Mouse (Mus musculus): Measurements from ENCODE around the gene Dnah6. TPM values are rescaled to one million over a fixed set of nuclear protein-coding genes. Genes with fewer than 3 reads are reported as not detected.

Gene Dnah6
- polyA plus RNA-seq, 1 experiment from 2014 or later, result 0.08 TPM

- ATAC-seq (replicated peaks; ENCODE audit: low FRiP score), result peak; percentile 54; the same call in 1 of the 2 replicates
- no peak overlapping the region for H3K4me2 ChIP-seq
- no peaks in the 10 kb centered on the region for H3K27me3 ChIP-seq
- no peaks in the 10 kb centered on the region for H3K36me3 ChIP-seq
- H3K9me3 ChIP-seq (replicated peaks), result no peaks in the 10 kb centered on the region
- WGBS, result 14% methylated on average over 3 of the region's 3 CpGs
- peaks cover 16% of the 10 kb centered on the region for H3K4me1 ChIP-seq
- H3K4me3 ChIP-seq (replicated peaks), result no peak overlapping the region
- H3K27ac ChIP-seq, result peak overlapping the region; percentile 54
- H3K9ac ChIP-seq, result no peak overlapping the region
Observed at GRCm38 (mm10) chr6:73182410-73182809, 39.0 kb downstream of the Dnah6 start.

GRCm38 (mm10) chr6:73182006-73182405 lies 39.4 kb downstream of the Dnah6 start:
- H3K4me1 ChIP-seq, result peaks cover 16% of the 10 kb centered on the region
- H3K9ac ChIP-seq, result no peak overlapping the region
- H3K27ac ChIP-seq, result peak overlapping the region; percentile 54; the same call in 1 of the 2 replicates
- no peaks in the 10 kb centered on the region for H3K36me3 ChIP-seq
- H3K27me3 ChIP-seq, result no peaks in the 10 kb centered on the region
- no peak for ATAC-seq (replicated peaks; ENCODE audit: low FRiP score)
- 54% methylated on average over 4 of the region's 4 CpGs for WGBS
- H3K4me3 ChIP-seq (replicated peaks), result no peak overlapping the region
- no peaks in the 10 kb centered on the region for H3K9me3 ChIP-seq (replicated peaks)
- no peak overlapping the region for H3K4me2 ChIP-seq

- Histone ChIP-seq H3K36me3 (no peaks in the 10 kb centered on the region), H3K4me1 (no peaks in the 10 kb centered on the region), H3K9ac (no peak overlapping the region), H3K4me3 (replicated peaks) (no peak overlapping the region), H3K27ac (no peak overlapping the region), H3K4me2 (no peak overlapping the region), H3K9me3 (replicated peaks) (no peaks in the 10 kb centered on the region), H3K27me3 (no peaks in the 10 kb centered on the region)
- no peak for ATAC-seq (replicated peaks; ENCODE audit: low FRiP score)
- 65% methylated on average over 3 of the region's 3 CpGs for WGBS
Observed at GRCm38 (mm10) chr6:73175156-73175555, 46.3 kb downstream of the Dnah6 start.

- no peak for ATAC-seq (replicated peaks; ENCODE audit: low FRiP score)
- Histone ChIP-seq H3K4me1 (no peaks in the 10 kb centered on the region), H3K36me3 (no peaks in the 10 kb centered on the region), H3K4me3 (replicated peaks) (no peak overlapping the region), H3K4me2 (no peak overlapping the region), H3K27ac (no peak overlapping the region), H3K27me3 (no peaks in the 10 kb centered on the region), H3K9ac (no peak overlapping the region), H3K9me3 (replicated peaks) (no peaks in the 10 kb centered on the region)
- 74% methylated on average over 3 of the region's 3 CpGs for WGBS
Observed at GRCm38 (mm10) chr6:73167230-73167629, 54.2 kb downstream of the Dnah6 start.

GRCm38 (mm10) chr6:73162958-73163357 lies 58.5 kb downstream of the Dnah6 start:
- no peak overlapping the region for H3K9ac ChIP-seq
- WGBS, result 98% methylated on average over 1 of the region's 1 CpGs
- no peaks in the 10 kb centered on the region for H3K27me3 ChIP-seq
- no peak overlapping the region for H3K27ac ChIP-seq
- H3K36me3 ChIP-seq, result no peaks in the 10 kb centered on the region
- ATAC-seq (replicated peaks; ENCODE audit: low FRiP score), result no peak
- H3K4me2 ChIP-seq, result no peak overlapping the region
- no peaks in the 10 kb centered on the region for H3K4me1 ChIP-seq
- H3K9me3 ChIP-seq (replicated peaks), result no peaks in the 10 kb centered on the region
- no peak overlapping the region for H3K4me3 ChIP-seq (replicated peaks)

- H3K4me3 ChIP-seq (replicated peaks), result no peak overlapping the region
- no peak overlapping the region for H3K4me2 ChIP-seq
- no peaks in the 10 kb centered on the region for H3K9me3 ChIP-seq (replicated peaks)
- H3K27me3 ChIP-seq, result no peaks in the 10 kb centered on the region
- H3K27ac ChIP-seq, result no peak overlapping the region
- H3K36me3 ChIP-seq, result no peaks in the 10 kb centered on the region
- no peak overlapping the region for H3K9ac ChIP-seq
- 89% methylated on average over 4 of the region's 4 CpGs for WGBS
- ATAC-seq (replicated peaks; ENCODE audit: low FRiP score), result no peak
- no peaks in the 10 kb centered on the region for H3K4me1 ChIP-seq
Observed at GRCm38 (mm10) chr6:73161338-73161737, 60.1 kb downstream of the Dnah6 start.

GRCm38 (mm10) chr6:73155455-73155854 lies 66.0 kb downstream of the Dnah6 start:
- H3K36me3 ChIP-seq, result no peaks in the 10 kb centered on the region
- no peaks in the 10 kb centered on the region for H3K9me3 ChIP-seq (replicated peaks)
- no peak overlapping the region for H3K4me2 ChIP-seq
- ATAC-seq (replicated peaks; ENCODE audit: low FRiP score), result no peak
- no peak overlapping the region for H3K9ac ChIP-seq
- H3K4me1 ChIP-seq, result no peaks in the 10 kb centered on the region
- WGBS, result 80% methylated on average over 2 of the region's 2 CpGs
- H3K27ac ChIP-seq, result no peak overlapping the region
- no peak overlapping the region for H3K4me3 ChIP-seq (replicated peaks)
- H3K27me3 ChIP-seq, result no peaks in the 10 kb centered on the region

- no peak overlapping the region for H3K9ac ChIP-seq
- H3K36me3 ChIP-seq, result no peaks in the 10 kb centered on the region
- WGBS, result 0% methylated on average over 1 of the region's 1 CpGs
- H3K27ac ChIP-seq, result no peak overlapping the region
- H3K9me3 ChIP-seq (replicated peaks), result no peaks in the 10 kb centered on the region
- H3K4me3 ChIP-seq (replicated peaks), result no peak overlapping the region
- H3K27me3 ChIP-seq, result no peaks in the 10 kb centered on the region
- no peaks in the 10 kb centered on the region for H3K4me1 ChIP-seq
- H3K4me2 ChIP-seq, result no peak overlapping the region
- peak; percentile 77 for ATAC-seq (replicated peaks; ENCODE audit: low FRiP score)
Observed at GRCm38 (mm10) chr6:73153675-73154074, 67.8 kb downstream of the Dnah6 start.

- no peaks in the 10 kb centered on the region for H3K36me3 ChIP-seq
- no peaks in the 10 kb centered on the region for H3K9me3 ChIP-seq (replicated peaks)
- 88% methylated on average over 7 of the region's 7 CpGs for WGBS
- H3K9ac ChIP-seq, result no peak overlapping the region
- H3K27ac ChIP-seq, result no peak overlapping the region
- no peak overlapping the region for H3K4me2 ChIP-seq
- H3K4me1 ChIP-seq, result no peaks in the 10 kb centered on the region
- no peak overlapping the region for H3K4me3 ChIP-seq (replicated peaks)
- no peaks in the 10 kb centered on the region for H3K27me3 ChIP-seq
- ATAC-seq (replicated peaks; ENCODE audit: low FRiP score), result no peak
Observed at GRCm38 (mm10) chr6:73143403-73143802, 78.0 kb downstream of the Dnah6 start.

- Histone ChIP-seq H3K9me3 (replicated peaks) (no peaks in the 10 kb centered on the region), H3K4me3 (replicated peaks) (no peak overlapping the region), H3K27me3 (no peaks in the 10 kb centered on the region), H3K36me3 (no peaks in the 10 kb centered on the region), H3K4me1 (no peaks in the 10 kb centered on the region), H3K4me2 (no peak overlapping the region), H3K9ac (no peak overlapping the region), H3K27ac (no peak overlapping the region)
- WGBS, result 92% methylated on average over 4 of the region's 4 CpGs
- no peak for ATAC-seq (replicated peaks; ENCODE audit: low FRiP score)
Observed at GRCm38 (mm10) chr6:73142776-73143175, 78.7 kb downstream of the Dnah6 start.

GRCm38 (mm10) chr6:73140836-73141235 lies 80.6 kb downstream of the Dnah6 start:
- Histone ChIP-seq H3K4me1 (no peaks in the 10 kb centered on the region), H3K9me3 (replicated peaks) (no peaks in the 10 kb centered on the region), H3K9ac (no peak overlapping the region), H3K4me2 (no peak overlapping the region), H3K36me3 (no peaks in the 10 kb centered on the region), H3K27me3 (no peaks in the 10 kb centered on the region), H3K4me3 (replicated peaks) (no peak overlapping the region), H3K27ac (no peak overlapping the region)
- 79% methylated on average over 3 of the region's 3 CpGs for WGBS
- no peak for ATAC-seq (replicated peaks; ENCODE audit: low FRiP score)

GRCm38 (mm10) chr6:73132784-73133183 lies 88.7 kb downstream of the Dnah6 start:
- no peaks in the 10 kb centered on the region for H3K27me3 ChIP-seq
- no peak overlapping the region for H3K9ac ChIP-seq
- no peak for ATAC-seq (replicated peaks; ENCODE audit: low FRiP score)
- 48% methylated on average over 5 of the region's 5 CpGs for WGBS
- no peak overlapping the region for H3K27ac ChIP-seq
- H3K4me3 ChIP-seq (replicated peaks), result no peak overlapping the region
- no peaks in the 10 kb centered on the region for H3K4me1 ChIP-seq
- no peaks in the 10 kb centered on the region for H3K36me3 ChIP-seq
- H3K4me2 ChIP-seq, result no peak overlapping the region
- no peaks in the 10 kb centered on the region for H3K9me3 ChIP-seq (replicated peaks)

GRCm38 (mm10) chr6:73127594-73127993 lies 93.9 kb downstream of the Dnah6 start:
- no peak overlapping the region for H3K4me2 ChIP-seq
- no peak overlapping the region for H3K27ac ChIP-seq
- H3K4me1 ChIP-seq, result no peaks in the 10 kb centered on the region
- no peaks in the 10 kb centered on the region for H3K27me3 ChIP-seq
- 80% methylated on average over 9 of the region's 9 CpGs for WGBS
- no peak overlapping the region for H3K9ac ChIP-seq
- no peak for ATAC-seq (replicated peaks; ENCODE audit: low FRiP score)
- no peaks in the 10 kb centered on the region for H3K36me3 ChIP-seq
- H3K9me3 ChIP-seq (replicated peaks), result no peaks in the 10 kb centered on the region
- no peak overlapping the region for H3K4me3 ChIP-seq (replicated peaks)
